Mouse (Mus musculus) gastrocnemius, adult 2 months (tissue): ENCODE data around the gene Sys1. TPM values are rescaled to one million over a fixed set of nuclear protein-coding genes. Genes with fewer than 3 reads are reported as not detected.

ENCODE experiments used
- DNase-seq: peaks from one replicate; pipeline ENCODE4 v3.0.0; 2022
- H3K27ac ChIP-seq: fragments of 200-600 bp; 2 replicates; pipeline ENCODE4 v1.8.1; 2022; ENCODE audit warnings: mild to moderate bottlenecking
- H3K4me3 ChIP-seq: fragments of 200-600 bp; 2 replicates; pipeline ENCODE4 v1.8.1; 2022; ENCODE audit warnings: mild to moderate bottlenecking, moderate library complexity
- CTCF ChIP-seq: fragments of 200-600 bp; IDR thresholded peaks from 2 replicates; pipeline ENCODE4 v1.8.1; 2022; ENCODE audit warnings: antibody characterized with exemption, mild to moderate bottlenecking, moderate library complexity
- intact Hi-C: fragments of 180-260 bp; cut with DNase I; formaldehyde crosslinking; loops from one replicate; pipeline ENCODE4 v1.15.1; 2025
- total RNA-seq, 2 experiments: library from RNA; stranded (reverse); gene quantifications; 2 replicates each; pipeline ENCODE4 v1.2.3; 2021

The Sys1 gene
- total RNA-seq, 2 experiments from 2014 or later = 21.7 to 24.7 TPM

DNA sequence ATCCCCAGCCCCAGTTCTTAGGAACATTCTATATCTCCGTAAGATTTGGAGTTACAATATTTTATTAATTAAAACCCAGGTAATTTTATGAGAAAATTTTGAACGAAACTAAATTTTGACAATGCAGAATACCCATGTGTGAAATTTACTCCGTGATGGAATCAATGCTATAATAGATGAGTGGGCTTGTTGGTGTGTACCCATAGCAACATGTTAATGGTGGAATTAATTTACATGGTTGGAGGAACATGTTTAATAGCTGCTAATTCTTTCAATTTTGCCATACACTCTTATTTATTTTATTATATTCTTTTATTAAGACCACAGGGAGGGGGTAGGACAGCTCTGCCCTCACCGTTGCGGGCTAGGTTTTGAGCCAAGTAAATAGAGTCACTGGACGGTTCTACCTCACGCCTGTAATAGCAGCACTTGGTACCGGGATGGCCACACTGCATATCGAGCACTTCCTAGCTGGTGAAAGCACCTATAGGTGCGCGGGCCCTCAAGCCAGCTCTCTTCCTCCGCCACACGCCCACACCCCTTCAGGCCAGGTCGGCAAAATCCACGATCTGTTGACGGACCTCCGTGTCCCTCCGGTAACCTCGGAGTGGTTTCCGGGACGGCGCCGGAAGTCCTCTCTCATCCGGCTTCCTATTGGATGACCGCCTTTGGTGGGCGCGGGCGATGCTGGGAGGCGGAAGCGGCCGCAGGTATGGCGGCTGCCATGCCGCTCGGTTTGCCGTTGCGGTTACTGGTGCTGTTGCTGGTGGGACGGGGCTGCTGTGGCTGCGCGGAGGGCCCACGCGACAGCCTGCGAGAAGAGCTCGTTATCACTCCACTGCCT is 40.3 kb downstream of the Sys1 start, which contains the start of gene Pigt:
Pigt (plus strand) TSS at position 674 of the 844 bp plus-strand sequence.
- intact Hi-C loops = loop anchor here (5.0 kb wide), 1 partner anchor 35 kb away; the partner anchor contains the start of gene Gm20458
- TF ChIP-seq CTCF = no peak
- peak within 1 kb of the TSS; percentile 95 for H3K27ac ChIP-seq
- DNase-seq = peak; percentile 93
- H3K4me3 ChIP-seq = peak within 1 kb of the TSS; percentile 96

DNA sequence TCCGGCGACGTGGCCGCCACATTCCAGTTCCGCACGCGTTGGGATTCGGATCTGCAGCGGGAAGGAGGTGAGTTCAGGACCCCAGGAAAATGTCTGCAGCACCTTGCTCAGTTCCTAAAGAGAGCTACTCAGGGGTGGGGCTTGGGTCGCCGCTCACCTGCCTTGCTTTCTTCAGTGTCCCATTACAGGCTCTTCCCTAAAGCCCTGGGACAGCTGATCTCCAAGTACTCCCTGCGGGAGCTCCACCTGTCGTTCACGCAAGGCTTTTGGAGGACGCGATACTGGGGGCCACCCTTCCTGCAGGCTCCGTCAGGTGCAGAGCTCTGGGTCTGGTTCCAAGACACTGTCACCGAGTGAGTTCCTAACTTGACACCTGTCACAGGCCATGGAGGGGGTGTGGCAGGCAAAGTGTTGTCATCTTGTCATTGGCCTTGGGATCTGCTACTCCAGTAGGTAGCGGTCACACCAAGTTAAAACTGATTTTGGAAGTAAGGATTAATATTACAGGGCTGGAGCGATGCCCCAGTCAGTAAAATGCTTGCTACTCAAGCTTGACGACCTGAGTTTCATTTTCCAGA is 41.0 kb downstream of the Sys1 start:
- intact Hi-C loops = loop anchor here (5.0 kb wide), 1 partner anchor 35 kb away; the partner anchor contains the start of gene Gm20458
- TF ChIP-seq CTCF = no peak
- peak overlapping the region; percentile 96 for H3K4me3 ChIP-seq
- DNase-seq = no peak
- peak overlapping the region; percentile 95 for H3K27ac ChIP-seq

DNA sequence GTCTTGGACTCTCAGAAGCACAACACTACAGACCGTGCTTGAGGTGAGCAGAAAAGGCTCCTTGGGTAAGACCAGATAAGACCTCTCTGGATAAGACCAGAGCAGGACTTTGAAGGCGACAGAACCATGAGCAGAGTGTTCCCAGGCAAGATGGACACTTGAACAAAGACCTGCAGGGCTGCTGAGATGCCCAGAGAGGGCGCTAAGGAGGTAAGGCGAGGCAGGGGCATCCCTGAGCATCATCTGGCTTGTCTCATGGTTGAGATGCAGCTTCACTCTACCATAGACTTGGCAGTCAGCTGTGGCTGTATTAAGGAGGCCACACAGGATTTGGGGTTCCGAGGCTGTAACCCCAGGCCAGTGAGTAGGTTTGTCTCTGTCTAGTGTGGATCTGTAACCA is 42.6 kb downstream of the Sys1 start:
- H3K27ac ChIP-seq = no peak overlapping the region
- H3K4me3 ChIP-seq = no peak overlapping the region
- no peak for DNase-seq
- intact Hi-C loops = loop anchor here (5.0 kb wide), 1 partner anchor 37 kb away; the partner anchor contains the start of gene Gm20458
- TF ChIP-seq CTCF = peak; percentile 22; the same call in 1 of the 2 replicates

DNA sequence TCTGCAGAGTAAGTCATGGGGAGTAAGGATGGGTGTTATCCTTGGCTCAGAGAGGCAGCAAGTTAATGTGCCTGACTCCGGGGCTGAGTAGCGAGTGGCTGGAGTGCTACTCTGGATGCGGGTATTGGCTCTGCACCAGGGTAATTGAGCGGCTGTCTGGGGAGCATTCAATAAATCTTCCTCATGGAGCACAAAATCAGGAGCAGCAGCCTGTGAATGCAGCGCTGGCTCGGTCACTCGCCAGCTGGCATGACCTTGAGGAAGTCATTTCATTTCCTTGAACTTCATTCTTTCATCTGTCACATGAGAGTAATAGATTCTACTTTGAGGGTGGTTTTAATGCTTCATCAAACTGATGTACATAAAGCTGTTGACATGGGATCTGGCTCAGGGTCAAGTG is 43.7 kb downstream of the Sys1 start:
- no peak for TF ChIP-seq CTCF
- no peak overlapping the region for H3K27ac ChIP-seq
- intact Hi-C loops = no loop called here
- DNase-seq = no peak
- H3K4me3 ChIP-seq = no peak overlapping the region

DNA sequence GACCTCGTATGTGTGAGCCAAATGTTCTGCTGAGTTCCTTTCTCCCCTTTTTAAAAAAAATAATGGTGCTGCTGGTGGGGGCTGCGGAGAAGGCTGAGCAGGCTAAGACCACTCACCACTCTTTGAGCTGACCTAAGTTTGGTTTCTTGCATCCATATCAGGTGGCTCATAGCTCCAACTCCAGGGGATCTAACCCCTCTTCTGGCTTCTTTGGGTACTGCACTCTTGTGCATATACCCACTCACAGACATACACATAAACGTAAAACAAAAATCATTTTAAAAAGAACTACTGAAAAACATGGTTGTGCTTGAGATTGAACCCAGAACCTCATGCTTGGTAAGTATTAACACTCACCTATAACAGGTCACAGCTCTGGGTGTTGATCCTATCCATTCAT is 48.2 kb downstream of the Sys1 start:
- peak; percentile 13; the same call in 1 of the 2 replicates for TF ChIP-seq CTCF
- intact Hi-C loops = no loop called here
- DNase-seq = no peak
- Histone ChIP-seq H3K4me3 (no peak overlapping the region), H3K27ac (no peak overlapping the region)

DNA sequence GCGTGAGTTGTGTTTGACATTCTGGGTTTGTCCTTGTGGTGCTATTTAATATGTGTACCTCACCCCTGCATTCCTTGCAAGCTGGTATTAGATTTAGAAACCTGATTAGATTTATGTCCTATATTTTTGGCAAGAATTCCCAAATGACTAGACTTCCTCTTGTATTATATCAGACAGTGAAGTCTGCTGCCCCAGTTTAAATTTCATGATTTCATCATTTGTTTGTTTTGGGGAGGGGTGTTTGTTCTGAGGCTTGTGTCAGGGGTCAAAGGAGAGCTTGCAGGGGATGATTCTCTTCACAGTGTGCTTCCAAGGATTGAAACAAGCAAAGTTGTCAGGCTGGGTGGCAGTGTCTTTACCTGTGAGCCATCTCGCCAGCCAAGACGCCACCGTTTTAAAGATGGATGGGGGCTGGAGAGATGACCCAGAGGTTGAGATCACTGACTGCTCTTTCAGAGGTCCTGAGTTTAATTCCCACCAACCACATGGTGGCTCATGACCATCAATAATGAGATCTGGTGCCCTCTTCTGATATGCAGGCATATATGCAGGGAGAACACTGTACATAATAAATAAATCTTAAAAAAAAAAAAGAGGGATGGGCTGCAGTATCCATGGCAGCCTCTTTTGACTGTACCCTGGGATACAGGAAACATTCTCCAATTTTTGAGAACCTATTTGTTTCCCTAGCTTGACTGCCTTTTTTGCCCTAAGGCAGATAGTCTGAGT is 49.0 kb downstream of the Sys1 start:
- DNase-seq = no peak
- no peak overlapping the region for H3K27ac ChIP-seq
- TF ChIP-seq CTCF = 0 out of 2 replicates have a peak, but pooled peaks have one; percentile 2
- intact Hi-C loops = no loop called here
- H3K4me3 ChIP-seq = no peak overlapping the region

DNA sequence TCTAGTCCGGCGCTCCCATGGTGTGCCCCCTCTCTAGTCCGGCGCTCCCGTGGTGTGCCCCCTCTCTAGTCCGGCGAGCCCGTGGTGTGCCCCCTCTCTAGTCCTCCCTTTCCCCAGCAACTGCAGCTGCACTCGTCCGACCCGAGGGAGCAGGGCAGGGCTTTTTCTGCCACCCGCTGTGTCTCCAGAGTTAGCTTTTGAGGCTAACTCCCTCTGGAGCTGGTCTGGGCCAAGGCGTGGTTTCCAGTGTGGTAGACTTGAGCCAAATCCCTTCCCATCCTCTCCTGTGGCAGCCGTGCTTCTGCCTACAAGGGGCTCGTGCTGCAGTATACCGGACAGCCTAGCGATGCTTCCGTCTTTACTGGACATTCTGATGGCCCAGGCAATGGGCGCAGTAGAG is 51.0 kb downstream of the Sys1 start:
- H3K4me3 ChIP-seq = no peak overlapping the region
- TF ChIP-seq CTCF = no peak
- H3K27ac ChIP-seq = no peak overlapping the region
- intact Hi-C loops = no loop called here
- no peak for DNase-seq

DNA sequence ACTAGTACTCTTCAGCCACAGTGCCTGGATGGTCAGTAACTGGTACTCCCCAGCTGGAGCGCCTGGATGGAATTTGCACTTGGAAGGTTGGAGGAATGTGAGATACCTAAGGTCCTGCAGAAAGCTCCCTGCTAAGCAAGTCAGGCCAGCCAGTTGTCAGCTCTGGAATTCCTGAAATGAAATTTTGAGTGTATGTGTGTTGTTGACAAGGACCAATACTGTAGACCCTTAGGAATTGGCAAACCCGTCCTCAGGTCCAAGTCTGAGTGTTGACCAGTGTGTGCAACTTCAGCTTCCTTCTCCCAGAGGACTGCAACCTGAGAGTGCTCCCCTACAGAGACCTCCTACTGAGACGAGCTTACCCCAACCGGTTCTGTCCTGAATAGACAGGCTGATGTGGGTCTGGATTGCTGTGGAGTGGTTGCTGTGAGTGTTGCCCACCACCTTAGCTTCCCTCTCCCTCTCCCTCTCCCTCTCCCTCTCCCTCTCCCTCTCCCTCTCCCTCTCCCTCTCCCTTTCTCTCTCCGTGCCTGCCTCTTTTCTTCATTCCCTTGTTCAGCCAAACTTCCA is 53.9 kb downstream of the Sys1 start:
- TF ChIP-seq CTCF = no peak
- no peak overlapping the region for H3K4me3 ChIP-seq
- intact Hi-C loops = no loop called here
- H3K27ac ChIP-seq = 0 out of 2 replicates have a peak overlapping the region, but pooled peaks have one; percentile 20
- DNase-seq = no peak

DNA sequence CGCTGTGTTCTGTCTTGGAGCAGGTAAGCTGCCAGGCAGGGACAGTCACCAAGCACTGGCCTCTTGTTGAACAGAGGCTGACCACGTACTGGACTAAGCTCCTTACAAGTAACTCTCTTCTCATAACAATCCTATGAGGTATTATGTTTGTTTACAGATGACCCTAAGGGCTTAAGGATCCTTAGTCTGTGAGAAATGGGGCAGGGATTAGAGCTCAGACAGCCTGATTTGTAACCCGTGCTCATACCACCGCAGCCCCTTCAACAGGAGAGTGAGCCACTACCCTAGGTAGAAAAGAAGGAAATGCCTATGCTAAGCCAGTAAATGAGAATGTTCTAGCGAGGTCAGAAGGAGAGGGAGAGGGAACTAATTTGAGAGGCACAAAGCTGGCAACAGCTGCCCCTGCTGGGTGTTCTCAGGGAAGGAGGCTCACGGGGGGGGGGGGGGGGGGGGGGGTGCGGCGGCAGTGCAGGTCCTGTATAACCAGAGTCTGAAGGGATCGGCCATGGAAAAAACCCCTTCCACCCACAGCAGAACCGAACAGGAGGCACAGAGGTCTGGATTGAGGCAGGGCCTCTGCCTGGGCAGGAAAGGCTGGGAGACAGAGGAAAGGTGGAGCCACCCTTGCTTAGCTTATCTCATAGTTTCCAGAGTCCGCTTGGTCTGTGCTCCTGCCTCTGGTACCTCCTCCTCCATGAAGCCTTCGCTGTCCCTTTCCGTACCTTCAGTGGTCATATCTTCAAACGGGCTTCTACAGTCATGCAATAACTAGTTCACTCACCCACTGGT is 55.6 kb downstream of the Sys1 start:
- no peak for DNase-seq
- H3K27ac ChIP-seq = peak overlapping the region; percentile 79
- TF ChIP-seq CTCF = no peak
- no peak overlapping the region for H3K4me3 ChIP-seq
- intact Hi-C loops = no loop called here

DNA sequence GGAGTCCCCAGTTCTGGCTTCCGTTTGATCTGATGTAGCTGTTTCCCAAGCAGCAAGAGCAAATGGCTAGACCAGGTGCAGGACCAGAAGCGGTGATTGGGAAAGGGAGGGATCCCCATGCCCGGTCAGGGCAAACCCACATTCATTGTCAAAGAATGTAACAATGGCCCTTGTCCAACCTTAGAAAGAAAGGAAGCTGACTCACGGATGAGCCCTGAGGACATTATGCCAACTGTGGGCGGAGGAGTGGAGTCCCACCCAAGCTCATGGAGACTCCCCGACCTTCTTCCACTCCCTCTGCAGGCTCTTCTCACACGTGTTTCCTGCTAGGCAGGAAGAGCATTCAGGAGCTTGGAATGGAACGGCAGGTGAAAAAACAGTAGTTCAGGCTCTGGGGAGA is 56.6 kb downstream of the Sys1 start:
- H3K27ac ChIP-seq = peak overlapping the region; percentile 79
- no peak for DNase-seq
- no peak overlapping the region for H3K4me3 ChIP-seq
- TF ChIP-seq CTCF = no peak
- intact Hi-C loops = no loop called here

DNA sequence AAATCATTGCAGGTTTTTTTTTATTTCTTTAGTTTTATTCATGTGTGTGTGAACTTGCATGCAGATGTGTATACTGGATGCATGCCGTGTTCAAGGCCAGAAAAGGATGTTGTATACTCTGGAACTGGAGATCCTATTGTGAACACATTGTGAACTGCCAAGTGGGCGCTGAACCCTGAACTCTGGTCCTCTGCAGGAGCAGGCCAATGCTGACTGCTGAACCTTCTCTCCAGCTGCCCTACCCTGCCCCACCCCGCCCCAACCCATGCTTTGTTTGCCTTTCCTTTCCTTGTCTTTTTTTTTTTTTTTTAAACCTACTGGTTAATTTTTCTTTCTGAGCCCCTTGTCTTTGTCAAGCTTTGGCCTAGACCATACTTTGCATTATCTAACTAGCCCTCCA is 58.2 kb downstream of the Sys1 start:
- no peak for DNase-seq
- Histone ChIP-seq H3K4me3 (no peak overlapping the region), H3K27ac (no peak overlapping the region)
- intact Hi-C loops = no loop called here
- no peak for TF ChIP-seq CTCF

DNA sequence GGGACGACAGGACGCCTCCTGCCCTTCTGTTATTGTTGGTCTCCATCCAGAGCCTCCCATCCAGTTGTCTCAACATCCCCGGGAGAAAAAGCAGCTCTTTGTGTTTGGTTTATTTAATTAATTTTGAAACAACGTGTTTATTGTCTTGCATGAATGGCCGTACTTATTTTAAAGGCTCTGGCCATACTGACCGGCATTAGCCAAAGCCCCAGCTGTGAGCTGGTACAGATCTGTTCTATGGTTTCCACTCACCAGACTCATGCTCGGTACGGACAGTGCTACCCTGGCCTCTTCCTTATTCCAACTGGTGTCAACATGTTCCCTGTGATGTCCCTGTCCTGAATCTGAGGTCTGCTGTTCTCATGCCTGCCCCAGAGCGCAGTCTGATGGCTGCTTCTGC is 59.1 kb downstream of the Sys1 start:
- DNase-seq = no peak
- no peak for TF ChIP-seq CTCF
- intact Hi-C loops = loop anchor here (2.0 kb wide), 1 partner anchor 45 kb away; no protein-coding TSS in a partner anchor
- Histone ChIP-seq H3K4me3 (no peak overlapping the region), H3K27ac (no peak overlapping the region)
